Mouse (Mus musculus) cerebellum, adult 9-10 months (tissue): ENCODE data around the gene Tle4.
A peak's percentile ranks its signal among the peaks of the same experiment; 100 is the strongest.

Experiments used
- DNase-seq: peaks from one replicate; pipeline ENCODE4 v3.0.0; 2022

Tle4 gene

DNA sequence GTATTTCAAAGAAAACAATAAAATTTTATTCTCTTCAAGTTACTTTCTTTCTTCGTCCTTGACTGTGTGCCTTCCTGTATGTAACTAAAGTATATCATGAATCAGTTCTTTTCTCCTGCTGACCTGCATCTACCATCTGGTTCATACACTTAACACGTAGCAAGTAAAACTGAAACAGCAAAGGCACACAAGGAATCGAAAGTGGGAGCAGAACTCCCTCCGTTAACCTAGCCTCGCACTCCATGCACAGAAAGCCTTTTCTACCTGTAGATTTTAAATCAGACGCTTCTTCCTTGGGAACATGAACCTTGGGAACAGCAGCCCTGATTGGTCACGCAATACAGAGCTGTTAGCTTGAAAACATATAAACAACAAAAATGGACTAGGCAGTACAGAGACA, 78.7 kb downstream of the Tle4 start:
- DNase-seq, result no peak

DNA sequence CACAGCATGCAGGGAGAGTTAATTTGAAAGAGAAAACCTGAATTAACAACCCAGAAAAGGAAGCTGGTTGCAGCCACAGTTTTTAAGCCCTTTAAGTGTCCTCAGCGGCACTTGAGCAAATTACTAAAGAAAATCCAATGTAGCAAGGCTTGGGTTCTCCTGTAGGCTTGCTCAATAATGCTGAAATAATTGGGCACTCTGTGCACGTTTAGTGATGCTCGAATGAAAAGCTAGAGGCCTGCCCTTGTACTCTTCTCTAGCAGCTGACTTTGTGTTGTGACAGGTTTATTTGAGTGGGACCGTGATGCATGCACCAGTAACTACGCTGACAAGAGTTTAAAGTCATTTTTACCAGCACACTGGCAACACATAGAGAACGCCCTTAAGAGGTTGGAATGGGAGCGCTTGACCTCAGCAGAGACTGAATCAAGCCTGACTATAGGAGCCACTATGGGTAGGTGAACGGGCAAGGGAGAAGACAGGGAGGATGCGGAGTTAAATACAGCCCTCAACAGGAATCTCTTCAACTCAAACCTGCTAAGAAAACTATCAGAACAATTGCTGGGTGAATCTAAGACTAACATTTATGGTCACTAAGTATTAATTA, 79.3 kb downstream of the Tle4 start:
- DNase-seq, result no peak

DNA sequence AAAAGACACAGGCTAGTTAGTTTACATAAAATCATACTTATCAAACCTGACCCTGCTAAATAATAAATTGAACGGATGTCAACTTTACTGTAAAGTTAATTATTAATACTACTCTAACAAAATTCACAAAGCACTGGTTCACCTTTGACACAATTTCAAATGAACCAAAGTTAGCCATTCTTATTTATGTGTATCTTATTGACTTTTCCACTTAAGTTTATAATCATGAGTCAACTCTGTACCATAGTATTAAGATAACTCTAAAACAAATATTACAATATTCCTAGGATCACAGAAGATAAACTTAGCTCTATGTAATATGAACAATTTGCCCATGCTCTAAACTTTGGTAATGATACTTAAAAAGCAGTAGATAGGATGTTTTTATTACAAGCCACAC, 81.4 kb downstream of the Tle4 start:
- no peak for DNase-seq

DNA sequence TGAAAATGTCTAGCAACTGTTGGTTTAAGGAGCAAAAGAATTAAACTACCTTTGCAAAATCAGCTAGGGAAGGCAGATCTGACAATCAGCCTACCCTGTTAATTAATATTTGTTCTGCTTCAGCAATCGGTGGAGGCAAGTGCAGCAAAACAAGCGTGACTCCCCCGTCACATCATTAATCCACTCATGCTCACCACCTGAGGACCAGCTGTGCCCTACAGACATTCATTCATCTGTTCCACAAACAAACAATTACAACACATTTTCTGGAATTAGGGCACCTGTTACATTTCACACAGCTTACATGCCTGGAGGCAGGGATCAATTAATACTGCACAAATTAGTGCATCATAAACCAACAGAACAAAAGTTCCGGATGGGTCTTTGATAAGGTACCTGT, 89.0 kb downstream of the Tle4 start:
- DNase-seq, result peak; percentile 10

DNA sequence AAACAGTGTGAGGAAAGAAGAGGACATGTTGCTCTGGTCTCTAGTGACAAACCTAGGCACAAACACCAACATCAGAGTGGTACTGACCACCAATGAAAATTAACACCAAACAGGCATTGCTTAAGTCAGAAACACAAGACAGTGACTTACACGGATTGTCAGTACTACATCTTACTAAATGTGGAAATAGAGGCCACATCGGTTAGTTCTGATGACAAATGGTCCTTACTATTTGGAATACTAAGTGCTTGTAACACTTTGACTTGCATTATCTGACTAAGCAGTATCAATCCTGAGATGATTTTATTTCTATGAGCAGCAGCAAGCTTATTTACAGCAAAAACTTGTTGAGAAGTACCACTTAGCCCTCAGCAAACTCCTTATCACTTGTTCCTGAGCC, 89.9 kb downstream of the Tle4 start:
- no peak for DNase-seq

DNA sequence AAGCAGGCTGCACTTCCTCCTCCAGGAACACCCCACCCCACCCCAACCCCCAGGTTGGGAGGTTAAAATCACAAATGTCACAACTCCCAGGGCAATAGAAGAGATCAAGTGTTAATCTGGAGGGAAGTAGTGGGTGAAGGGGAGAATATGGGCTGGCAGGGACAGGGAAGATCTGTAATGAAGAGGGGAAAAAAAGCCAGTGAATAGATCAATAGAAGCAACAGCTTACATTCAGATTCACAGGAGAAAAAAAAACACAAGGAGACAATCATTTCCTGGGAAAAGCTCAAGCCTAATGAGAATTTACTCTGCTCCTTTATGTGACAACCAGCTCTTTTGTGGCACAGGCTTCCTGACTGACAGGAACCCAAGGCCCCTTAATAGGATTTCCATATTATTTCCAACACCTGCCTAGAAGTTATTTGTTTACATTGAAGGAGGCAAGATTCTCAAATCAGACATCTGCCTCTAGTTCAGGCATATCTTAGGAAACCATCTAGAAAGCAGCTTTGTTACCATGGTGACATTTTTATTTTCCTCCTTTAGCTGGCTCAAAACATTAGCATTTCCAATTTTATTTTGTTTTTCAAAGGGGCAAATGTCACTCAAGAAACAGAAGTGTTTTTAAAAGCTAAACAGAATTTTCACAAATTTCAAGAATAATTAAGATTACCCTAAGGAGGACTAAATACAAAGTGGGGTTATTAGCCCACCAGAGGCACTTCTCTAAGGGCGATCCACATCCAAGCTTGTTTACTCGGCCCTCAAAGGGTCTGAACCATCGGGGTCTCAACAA, 90.8 kb downstream of the Tle4 start:
- DNase-seq, result no peak

DNA sequence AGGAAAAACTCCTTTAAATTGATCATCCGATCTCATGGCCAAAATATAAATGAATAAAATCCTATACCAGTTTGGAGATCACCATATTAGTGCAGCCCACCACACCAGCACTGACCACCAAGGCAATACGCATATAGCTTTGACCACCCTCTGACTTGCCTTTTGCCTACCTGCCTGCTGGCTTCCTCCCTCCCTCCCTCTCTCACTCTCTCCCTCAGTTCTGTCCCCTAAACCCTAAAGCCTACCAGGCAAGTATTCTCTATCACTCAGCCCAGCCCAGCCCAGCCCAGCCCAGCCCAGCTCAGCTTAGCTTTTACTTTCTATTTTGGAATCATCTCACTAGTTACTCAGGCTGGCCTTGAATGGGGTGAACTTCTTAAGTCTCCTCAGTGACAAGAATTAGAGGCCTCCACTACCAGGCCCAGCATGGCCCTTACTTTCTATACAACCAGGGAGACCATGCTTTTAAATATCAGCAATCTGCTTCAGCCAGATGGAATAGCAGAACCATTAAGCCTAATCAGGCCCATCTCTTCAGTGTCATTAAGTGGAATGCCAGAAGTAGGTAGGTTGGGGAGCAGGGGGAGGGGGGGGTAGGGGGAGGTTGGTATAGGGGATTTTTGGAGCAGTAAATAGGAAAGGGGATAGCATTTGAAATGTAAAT, 91.8 kb downstream of the Tle4 start:
- no peak for DNase-seq

DNA sequence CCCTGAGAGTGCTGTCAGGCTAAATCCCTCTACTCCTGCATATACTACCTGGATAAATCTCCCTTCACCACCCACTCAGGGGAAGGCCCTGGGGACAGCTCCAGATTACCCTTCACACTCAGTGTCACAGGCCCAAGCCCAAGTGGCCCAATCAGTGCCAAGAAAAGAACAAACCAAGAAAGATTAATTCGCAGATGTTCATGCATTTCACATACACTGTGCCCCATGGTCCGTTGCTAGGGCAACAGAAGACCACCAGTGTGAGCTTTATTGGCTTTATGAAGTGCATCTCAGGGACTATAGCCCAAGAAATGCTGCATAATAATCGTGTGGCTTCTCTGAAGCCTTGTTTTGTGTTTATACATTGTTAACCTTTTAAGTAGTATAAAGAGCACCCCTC, 92.5 kb downstream of the Tle4 start:
- no peak for DNase-seq

DNA sequence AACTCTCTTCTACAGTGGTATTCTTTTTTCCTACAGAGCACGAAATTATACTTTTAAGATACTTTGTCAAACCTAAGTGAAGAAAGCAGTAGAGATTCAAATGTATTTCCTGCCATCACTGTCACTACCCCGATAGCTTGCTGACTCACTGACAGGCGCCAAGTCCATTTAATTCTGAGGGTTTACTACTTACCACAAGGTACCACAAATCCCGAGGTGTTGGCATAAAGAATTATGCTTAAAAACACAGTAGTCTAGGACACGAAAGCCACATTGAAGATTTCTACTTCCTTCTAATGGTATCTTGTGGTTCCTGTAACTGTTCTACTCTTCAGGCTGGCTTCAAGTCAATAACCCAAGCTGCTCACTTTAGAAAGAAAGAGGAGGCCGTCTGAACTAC, 94.0 kb downstream of the Tle4 start:
- no peak for DNase-seq

DNA sequence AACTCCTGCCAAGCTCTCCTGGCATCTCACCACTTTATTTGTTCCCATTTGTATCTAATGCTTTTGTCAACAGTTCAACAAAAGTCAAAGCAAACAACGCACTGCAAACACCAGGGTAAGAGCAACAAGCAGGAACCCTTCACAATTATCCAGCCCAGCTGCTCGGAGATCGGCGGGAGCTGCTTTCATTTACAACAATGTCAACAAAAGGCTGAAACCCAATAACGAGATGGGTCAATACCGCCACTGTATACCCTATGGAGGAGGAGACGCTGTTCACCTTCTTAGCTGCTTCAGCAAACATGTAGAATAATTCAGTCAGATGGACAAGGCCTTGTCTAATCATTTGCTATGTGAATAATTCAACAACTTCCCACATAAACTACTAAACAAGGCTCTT, 95.6 kb downstream of the Tle4 start:
- DNase-seq, result no peak

DNA sequence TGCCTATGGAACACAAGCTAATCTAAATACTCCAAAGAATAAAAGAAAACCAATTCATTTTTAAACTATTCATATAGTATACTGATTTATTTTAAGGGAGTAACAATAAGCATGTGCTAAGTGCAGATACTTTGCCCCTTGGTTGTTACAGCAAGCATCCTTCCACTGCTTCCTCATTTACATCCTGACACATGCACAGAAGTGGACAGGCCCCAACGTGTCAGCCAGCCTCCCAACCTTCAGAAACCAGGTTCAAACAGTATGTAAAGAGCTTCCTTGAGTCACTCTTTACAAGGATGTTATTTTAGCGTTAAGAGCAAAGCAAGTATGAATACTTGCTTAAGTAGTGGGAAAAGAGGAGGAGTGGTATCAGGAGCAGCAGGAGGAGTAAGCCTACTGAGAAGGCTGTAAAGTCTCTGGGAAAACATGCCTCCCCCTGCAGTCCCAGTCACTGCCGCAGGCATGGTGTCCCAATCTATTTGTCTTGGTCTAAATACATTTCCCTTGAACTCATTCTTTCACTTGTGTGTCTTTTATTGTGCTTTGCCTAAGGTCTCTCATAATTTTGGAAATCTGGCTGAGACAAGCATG, 97.9 kb downstream of the Tle4 start:
- DNase-seq, result no peak

DNA sequence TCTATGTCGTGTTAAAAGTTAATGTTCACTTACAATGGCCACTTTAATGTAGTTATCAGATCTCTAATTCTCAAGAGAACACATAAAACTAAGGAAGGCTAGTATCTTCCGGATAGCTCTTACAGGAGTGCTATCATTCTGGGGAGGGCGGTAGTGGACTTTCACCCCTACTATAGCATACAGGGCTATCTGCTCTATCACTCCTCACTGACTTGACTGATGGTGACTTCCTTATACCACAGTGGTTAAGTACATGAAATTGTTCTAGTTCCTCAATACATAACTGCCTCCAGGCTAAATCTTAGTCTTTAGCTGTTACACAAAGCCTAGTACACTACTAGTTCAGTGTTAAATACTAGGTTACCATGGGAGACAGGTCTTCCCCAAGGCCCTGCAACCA, 104.8 kb downstream of the Tle4 start:
- no peak for DNase-seq

DNA sequence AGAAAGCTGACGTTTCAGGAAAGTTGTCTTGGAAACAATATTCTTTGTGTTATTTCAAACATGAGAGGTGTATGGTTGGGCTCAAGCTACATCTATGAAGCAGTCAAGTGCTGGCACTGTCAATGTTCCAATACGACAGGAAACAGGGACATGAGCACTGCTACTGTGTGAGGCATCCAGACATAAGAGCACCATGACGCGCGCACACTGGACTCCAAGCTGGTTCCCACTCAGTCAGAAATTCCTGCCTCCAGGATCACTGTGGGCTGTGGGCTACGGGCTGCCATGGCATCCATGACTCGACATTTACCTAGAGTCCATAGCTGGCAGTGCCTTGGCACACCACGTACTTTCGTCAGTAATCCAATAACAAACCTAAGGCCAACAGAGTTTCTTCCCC, 110.7 kb downstream of the Tle4 start:
- no peak for DNase-seq

DNA sequence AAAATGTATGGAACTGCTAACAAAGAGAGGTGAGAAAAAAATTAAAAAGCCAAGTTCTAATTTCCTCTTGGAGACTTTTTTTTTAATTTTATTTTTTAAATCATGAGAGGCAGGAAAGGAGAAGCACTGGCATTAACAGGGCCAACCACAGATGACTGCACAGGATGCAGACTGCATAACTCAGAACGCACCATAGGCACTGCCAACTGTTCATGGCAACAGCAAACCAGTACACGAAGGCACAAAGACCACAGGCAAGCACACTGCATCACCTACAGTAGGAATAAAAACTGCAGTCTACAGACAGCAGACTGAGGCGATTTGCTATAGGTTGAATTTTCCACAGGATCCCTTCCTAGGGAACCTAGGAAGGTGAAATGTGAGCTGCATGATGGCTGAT, 112.7 kb downstream of the Tle4 start:
- DNase-seq, result no peak

DNA sequence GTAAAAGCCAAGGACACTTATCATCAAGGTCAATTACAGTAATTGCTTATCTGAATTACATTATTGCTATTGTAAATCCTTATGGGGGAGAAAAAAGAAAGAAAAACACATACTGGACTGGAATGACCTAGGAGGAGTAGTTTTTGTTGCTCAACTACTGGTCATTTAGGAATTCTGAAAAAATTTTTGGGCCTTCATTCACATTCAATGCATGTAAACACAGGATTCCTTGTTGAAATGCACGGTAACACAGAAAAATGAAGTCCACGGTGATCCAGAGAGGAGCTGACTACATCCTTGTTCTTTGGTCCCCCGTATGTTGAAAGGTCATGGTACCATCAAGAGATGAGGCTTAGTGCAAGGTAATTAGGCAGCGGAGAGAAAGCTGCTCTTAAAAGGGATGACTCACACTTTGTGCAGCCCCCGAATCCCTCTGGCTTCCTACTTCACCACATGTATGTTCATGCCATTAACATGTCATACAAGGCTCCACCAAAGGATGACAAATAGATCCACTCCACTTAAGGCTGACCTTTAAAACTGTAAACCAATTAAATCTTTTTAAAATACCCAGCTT, 115.2 kb downstream of the Tle4 start:
- no peak for DNase-seq

DNA sequence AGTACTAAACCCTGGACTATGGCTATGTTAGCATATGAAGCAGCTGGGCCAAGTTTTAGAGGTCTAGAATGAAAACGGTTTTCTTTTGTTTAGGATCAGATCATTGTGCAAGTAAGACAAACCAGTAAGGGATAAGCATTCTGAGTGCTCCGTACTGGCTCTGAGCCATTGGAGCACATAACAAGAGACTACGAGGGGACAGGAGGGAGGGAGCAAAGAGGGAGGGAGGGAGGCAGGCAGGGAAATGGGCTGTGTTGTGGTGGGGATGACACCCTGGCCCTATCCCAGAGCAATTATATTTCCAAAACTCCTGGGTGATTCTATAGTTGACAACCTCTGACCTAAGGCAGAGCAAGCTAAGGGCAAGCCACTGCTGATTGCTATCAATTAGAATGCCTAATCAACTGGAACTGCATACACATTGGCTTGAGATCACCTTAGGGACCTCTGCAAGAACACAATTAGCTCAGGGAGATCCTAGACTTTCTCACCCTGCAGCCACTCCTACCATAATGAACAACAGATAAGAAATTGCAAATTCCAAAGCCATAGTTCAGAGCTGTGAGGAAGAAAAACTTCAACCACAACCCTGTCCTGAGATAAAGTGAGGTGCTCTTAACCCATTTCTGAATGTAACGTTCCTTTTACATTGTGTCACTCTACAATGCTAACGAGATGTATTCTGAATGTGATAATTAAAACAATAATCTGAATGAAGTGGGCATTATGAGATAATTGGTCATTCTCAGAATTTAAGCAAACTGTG, 115.9 kb downstream of the Tle4 start:
- DNase-seq, result no peak

DNA sequence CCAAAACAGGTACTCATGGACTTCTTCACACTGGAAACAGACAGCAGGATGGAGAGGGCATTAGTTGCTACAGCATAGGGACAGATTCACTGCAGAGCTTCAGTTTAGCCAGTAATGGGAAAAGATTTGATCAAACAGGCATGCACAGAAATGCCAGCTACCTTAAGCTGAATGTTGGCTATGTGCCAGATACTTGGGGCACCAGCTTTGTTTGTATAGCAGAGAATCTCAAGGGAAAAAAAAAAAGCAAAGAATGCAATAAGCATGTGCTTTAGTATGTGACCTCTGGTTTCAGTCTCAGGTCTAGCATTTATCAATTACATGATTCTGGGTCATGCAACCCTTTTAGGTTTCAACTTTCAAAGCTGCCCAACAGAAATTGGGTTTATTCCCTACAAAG, 118.1 kb downstream of the Tle4 start:
- DNase-seq, result no peak

DNA sequence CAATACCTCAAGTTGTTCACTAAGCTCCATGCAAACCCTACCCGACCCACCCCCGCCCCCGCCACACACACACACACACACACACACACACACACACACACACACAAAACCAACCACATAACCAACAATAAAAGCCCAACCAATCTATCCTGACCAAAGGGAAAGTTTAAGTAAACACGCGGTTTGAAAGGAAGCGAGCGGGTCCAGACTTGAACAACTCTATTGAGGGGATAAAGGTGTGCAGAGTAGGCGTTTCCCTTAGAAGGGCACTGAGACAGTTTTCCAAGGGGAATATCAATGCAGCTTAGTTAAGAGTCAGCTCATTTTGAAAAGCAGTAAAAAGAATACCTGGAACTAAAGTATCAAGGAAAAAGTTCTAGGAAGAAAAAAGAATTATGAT, 128.5 kb downstream of the Tle4 start:
- DNase-seq, result no peak

DNA sequence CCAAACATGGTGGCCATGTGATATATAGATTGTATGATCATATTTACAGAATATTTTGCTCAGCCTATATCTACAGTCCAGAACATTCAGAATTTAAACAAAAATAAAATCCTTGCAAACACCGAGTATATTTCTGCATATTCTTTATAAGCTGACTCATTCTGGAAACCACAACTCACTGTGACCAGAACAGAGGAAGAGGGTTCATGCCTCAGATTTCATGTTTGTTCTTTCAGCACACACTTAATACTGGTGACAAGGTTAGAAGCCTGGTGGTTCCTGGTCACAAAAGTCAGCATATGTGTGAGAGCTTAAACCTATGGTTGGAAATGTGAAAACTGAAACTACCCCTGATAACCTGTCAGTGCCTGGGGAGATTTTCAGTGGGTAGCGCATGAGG, 129.1 kb downstream of the Tle4 start:
- DNase-seq, result no peak

DNA sequence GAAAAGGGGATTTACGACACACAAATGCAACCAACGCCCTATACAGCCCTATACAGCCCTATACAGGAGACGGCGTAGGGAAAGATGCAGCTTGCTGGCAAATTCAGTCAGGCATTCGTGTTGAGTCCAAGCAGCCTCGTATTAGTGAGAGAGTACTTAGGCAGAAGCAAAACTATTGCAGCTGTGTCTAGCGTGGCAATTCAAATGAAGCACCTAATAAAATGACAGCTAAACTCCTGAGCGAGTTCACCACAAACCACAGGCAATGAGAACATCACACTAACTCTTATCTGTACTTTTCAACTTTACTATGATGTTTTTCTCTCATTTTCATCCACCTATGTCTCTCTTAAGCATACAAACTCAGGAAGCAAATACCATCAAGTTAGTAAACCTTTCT, 131.8 kb downstream of the Tle4 start:
- no peak for DNase-seq

DNA sequence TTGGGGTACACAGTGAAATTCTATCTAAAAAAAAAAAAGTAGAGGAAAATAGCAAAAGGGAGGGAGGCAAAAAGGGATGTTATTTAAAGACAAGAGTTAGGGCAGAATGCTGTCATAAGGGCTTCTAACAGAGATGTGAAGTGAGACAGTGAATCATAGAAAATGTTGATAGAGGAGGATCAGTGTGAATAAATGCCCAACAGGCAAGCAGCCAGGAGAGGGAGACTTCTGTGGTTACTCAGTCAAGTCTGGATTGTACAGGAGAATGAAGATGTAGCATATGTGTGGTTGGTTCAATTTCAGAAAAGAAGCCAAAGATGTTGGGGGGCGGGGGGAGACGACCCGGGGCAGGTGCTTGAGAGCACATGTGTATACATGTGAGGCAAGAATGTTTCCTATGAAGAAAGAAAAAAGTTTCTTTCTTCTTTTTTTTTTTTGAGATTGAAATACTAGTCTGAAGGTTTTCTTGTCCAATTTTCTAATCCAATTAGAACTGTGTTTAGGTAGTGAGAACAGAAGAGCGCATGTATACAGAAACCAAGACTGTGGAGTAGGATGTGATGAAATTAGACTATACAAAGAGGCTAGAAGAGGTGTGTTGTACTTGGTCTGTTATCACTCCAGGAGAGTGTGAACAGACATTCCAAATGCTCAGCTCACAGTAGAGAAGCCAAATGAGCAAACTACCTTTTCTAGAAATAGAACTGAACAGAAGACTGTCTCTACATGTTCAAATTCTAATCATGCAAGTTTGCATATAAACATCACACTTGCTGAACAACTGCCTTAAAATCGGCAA, 134.4 kb downstream of the Tle4 start:
- DNase-seq, result no peak

DNA sequence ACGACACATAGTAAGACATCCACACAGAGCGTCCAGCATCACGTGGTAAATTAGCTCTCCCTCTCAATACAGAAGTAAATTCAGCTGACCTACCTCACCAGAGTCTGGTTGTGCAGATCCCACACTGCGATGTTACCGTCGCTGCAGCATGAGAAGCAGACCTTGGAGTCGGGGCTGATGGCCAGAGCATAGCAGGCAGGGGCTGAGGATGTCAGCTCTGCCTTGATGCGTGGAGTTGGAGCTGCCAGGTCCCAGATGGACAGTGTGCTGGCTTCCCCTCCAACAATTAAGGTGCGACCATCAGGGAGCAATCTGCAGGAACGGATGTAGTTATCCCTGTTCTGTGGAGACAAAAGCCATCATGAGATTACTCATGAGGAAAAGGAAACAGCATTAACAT, 144.4 kb downstream of the Tle4 start:
- DNase-seq, result peak; percentile 24
